Mouse (Mus musculus) monocyte, adult 2 months (primary cell): ENCODE measurements at regions not wholly inside any gene's neighbourhood (a gene's known extent, or its start where the extent isn't known, plus 50 kb on each side); places are given as distances from the start of the nearest gene placed in this dataset.

Source experiments
- DNase-seq, 2 experiments: peaks; one replicate each; pipeline ENCODE4 v3.0.0; 2022; ENCODE audit warnings: low spot score in 2 of 2, low read depth in 1 of 2

DNA sequence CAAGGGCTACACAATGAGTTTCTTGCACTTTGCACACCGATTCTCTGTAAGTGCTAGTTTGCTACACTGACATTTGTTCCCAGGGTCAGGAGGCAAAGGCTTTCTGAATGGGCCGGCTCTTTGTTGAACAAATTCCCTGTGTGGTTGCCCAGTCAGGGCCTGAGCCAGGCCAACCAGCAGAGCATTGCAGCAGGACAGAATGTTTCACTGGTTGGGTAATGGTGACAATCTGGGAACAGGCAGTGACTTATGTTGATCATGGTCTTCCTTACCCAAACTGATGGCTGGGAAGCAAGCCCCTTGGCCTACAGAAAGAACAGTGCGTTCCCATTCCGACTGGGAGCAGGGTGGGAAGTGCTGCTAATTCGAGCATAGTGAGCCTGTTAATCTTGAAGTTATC lies 363.7 kb upstream of the Satb1 start:
- no peak for DNase-seq

DNA sequence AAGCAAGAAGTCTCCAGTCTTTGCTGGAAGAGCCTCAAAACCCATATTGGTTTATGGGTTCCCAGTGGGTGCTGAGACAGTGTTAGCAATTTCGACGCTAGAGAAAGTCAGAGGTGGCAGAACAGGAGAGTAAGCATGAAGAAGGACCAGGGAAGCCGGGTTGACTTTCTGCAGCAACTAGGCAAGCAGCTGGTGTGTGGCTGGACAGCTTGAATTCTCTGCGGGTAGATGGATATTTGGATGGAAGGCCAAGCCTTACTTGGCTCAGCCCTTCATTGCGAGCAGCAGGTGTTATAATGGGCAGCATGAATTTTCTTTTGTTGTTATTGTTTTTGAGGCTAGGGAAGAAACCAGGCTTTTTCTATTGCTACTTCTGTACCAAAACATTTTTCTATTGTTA lies 362.7 kb upstream of the Satb1 start:
- no peak for DNase-seq

- no peak for DNase-seq
Measured at GRCm38 (mm10) chr17:52191064-52191682, 358.1 kb upstream of the Satb1 start.

- peak in 1 of 2 experiments; percentile 6 for DNase-seq
Measured at GRCm38 (mm10) chr17:52182706-52183105, 349.6 kb upstream of the Satb1 start.

DNA sequence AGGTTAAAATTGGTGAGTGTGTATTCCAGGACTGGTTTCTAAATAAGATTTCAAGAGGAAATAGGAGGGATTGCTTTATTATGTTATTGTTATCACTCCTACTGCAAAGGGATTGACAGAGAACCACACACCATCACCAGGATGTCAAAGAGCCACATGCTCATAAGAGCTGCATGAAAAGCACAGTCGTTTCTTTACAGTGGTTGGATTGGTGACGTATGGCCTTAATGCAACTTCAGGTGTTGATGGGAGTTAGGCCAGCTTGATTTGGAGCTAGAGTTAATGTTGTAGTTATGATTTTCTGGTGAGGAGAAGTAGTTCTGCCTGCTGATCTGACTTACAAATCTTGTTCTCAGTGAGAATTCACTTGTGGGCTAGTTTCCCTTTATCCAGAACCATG lies 344.9 kb upstream of the Satb1 start:
- DNase-seq, result no peak

DNA sequence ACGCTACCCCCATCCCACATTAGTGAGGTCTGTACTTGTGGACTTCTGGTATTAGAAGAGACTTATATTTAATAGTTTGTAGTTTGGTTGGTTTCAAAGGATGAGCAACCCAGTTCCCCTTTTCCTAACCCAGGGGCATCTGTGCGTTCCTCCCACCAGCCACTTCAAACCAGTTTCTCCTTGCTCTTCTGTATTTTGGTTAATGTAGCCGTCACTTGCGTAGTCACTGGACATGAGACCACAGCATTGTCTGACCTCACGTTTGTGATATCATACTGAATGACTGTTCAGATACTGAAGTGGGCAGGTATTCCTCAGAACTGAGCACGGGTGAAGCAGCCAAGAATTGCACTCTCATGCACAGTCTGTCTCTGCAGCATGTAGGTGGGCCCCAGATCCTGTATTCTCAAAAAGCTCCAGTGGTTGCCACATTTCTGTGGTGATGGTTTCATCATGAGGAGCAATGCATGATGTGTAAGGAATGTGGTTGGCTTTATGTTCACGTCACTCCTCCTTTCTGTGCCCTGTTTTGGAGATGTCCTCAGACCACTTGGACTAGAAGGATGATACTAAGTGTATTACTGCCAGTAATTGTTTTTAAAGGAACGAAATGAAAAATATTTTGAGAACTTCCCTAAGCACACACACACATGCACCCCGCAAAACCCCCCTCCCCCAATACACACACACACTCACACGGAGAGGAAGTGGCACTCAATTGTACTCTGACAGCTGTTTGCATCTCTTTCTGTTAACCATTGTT lies 335.2 kb upstream of the Satb1 start:
- peak; percentile 62 to 76 for DNase-seq

DNA sequence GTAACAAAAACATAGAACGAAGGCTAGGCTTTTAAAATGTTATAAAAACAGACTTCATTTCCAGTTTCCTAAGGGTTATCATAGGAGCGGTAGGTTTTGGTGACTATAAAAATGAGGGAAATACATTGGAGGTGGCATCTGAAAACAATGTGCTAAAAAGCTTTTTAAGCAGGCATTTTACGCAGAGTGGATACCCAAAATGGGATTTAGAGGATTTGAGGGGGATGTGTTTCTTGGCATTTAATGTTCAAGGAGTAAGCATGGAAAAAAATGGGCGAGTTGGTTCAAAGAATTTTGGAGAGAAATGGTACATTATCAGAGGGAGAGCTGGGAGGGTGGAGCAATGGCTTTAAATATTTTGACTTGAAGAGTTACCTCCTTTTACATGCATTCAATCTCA lies 334.6 kb upstream of the Satb1 start:
- DNase-seq, result no peak

- DNase-seq, result no peak
Measured at GRCm38 (mm10) chr17:52165891-52166485, 332.9 kb upstream of the Satb1 start.

DNA sequence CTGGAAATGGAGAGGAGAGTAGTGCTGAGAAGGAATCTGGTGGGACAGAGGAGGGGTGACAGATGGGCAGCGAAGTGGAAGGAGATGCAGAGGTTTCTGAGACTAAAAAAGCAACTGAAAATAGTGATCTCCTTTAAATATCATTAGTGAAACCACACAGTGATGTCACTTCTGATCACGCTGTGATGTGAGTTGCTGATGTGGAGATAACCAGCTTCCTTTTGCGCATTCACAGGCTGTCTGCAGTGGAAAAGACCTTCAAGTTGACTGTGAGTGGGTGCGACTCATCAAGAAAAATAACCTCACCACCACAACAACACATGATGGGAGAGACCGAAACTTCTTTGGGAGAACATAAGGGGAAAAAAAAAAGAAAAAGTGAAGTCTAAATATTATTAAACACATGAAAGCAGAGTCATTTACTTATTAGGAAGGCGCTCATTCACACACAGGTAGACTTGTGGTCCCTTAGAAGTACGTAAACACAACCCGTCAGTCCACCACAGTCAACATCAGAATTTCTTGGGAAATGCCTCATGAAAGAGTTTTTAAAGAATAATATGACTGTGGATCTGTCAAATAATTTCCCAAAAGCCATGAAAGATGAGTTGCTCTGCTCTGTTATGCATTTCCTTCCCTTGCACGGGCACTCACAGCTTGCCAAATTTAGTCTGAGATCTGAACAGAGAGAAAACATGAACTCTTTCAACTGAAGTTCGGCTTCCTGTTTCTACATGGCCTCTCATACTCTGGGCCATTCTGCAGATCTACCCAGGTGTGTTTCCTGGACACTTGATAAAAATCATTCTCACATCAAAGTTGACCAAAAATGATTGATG lies 329.7 kb upstream of the Satb1 start:
- DNase-seq, result peak in 1 of 2 experiments; percentile 14

GRCm38 (mm10) chr17:52150496-52150895 lies 317.4 kb upstream of the Satb1 start:
- no peak for DNase-seq

DNA sequence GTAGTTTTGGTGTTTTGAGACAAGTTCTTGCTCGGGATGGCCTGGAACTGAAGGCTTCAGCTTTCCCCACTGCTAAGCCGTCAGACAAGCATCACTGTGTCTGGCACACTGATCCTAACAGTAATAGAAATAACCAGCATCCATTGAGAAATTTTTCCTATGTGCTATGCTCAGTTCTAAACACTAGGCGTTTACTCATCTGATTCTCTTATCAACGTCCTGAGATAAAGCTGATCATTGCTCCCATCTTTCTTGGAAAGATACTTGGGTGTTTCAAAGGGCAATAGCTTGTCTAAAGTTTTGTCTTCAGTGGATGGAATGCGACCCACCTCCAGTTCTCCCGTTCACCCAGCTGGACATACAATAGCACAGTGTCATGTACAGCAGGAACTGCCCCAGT lies 316.7 kb upstream of the Satb1 start:
- DNase-seq, result no peak

- DNase-seq, result no peak
Measured at GRCm38 (mm10) chr17:52149068-52149467, 316.0 kb upstream of the Satb1 start.

DNA sequence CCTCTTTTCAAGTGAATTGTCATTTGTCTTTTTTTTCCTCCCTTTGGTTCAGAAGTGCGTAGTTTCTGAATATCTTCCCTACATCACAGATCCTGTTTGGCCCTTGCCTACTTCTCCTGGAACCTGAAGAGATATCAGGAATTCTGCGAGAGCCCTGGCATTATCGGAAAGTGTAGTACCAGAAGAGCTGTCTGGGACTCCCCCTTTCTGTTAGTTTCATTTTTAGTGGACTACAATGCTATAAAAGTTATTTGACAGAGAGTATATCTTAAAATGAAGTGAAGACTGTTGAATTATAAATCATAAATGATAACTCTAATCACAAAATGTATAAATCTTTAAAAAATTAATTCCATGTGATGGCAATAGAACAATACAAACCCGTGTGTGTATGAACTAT lies 270.8 kb upstream of the Satb1 start:
- no peak for DNase-seq

DNA sequence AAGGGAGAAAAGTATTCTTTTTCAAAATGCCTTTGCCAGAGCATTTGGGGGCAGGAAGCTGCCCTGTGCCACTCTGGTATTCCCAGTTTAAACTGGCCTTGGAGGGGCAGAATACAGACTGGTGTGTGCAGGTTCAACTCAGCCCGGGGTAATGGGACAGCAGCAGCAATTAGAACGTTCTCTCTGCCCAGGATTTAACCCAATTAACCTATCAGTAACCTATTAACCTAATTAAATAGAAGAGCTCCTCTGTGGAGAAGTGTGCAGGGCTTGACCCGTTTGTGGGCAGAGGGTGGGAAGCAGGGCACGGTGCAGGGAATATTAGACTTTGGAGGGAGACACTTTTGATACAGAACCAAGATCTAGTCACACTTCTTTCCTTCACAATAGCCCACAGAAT lies 252.7 kb upstream of the Satb1 start:
- no peak for DNase-seq

GRCm38 (mm10) chr17:52084455-52084854 lies 251.4 kb upstream of the Satb1 start:
- DNase-seq, result no peak

GRCm38 (mm10) chr17:52079316-52079715 lies 246.2 kb upstream of the Satb1 start:
- no peak for DNase-seq

GRCm38 (mm10) chr17:52078496-52078895 lies 245.4 kb upstream of the Satb1 start:
- DNase-seq, result no peak

- no peak for DNase-seq
Measured at GRCm38 (mm10) chr17:52077951-52078350, 244.9 kb upstream of the Satb1 start.

DNA sequence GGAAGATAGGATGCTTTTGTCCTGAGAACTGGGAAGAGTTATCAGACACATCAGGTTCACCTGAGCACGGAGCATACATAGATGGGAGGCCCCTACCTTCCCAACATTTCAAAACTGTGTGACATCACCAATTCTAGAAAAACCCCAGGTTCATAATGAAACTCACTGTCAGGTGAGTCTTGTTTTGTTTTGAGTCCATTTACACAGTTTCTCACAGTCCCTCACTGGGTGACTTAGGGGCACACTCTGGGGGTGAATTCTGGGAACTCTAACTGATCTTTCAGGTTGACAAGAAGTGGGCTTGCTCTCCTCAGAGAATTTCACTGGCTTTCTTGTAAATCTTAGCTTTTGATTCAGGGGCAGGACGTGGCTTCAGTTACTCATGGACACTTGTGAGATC lies 243.7 kb upstream of the Satb1 start:
- DNase-seq, result no peak

- no peak for DNase-seq
Measured at GRCm38 (mm10) chr17:52067721-52068120, 234.6 kb upstream of the Satb1 start.

- no peak for DNase-seq
Measured at GRCm38 (mm10) chr17:52064618-52065017, 231.5 kb upstream of the Satb1 start.

- no peak for DNase-seq
Measured at GRCm38 (mm10) chr17:52063121-52063520, 230.0 kb upstream of the Satb1 start.
